ENCODE assay signal across 27 mouse cellular contexts in the genomic region with DNA sequence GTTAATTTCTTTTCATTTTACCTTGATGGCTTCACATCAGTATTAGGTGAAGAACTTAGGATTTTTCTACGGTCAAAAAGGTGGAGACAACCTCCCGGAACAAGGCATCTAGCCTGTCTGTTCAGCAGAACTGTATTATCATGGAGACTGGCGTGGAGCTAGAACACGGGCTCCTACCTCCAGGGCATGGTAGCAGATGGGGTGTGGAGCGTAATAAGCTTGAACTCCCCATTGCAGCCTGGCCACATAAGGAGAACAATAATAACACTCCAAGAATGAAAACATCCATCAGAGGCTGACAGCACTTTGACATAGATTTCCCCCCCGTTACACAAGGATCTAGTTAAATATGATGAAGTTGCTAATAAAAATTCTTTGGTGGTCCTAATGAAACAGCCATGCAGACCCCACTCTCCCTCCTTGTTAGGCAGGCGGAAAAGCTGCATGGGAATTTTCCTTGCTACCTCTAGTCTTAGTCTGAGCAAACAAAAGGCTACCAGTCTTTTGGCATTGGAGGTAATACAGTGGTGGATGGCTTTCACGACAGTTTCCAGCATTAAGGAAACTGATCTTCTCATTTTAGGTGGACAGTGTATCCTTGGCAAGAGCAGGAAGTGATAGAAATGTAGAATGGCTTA.
DNase-seq lines count a peak whose midpoint lies in the region; ATAC-seq lines count a peak whose summit lies in the region.
"Had no signal": no experiment of that assay in that cellular context is flagged by ENCODE, and none has a peak within 500 bp of the region (broad histone marks: within the 10 kb centered on the region; RNA-seq: fewer than 3 reads in every experiment).

No protein-coding gene starts in this region.

- H3K4me2 ChIP-seq in midbrain, embryonic 11.5 days: no peak overlapping the region
- H3K4me2 ChIP-seq in midbrain, embryonic 13.5 days (replicated peaks): no peak overlapping the region
- H3K4me2 ChIP-seq in hindbrain, embryonic 16.5 days (ENCODE audit: low read length): no peak overlapping the region
- H3K4me2 ChIP-seq in neural tube, embryonic 14.5 days (ENCODE audit: low read depth, low read length): no peak overlapping the region
- H3K4me2 ChIP-seq: embryonic facial prominence, embryonic 12.5 days had no signal

- ATAC-seq in midbrain, embryonic 11.5 days (ENCODE audit: low FRiP score): no peak
- ATAC-seq in midbrain, embryonic 13.5 days: no peak
- peak; percentile 41; the same call in 1 of the 2 replicates for ATAC-seq in hindbrain, embryonic 16.5 days
- ATAC-seq in neural tube, embryonic 14.5 days (ENCODE audit: low read depth): peak; percentile 88
- ATAC-seq: forebrain, embryonic 14.5 days; intestine, postnatal 0 days; Patski had no signal

- no peak overlapping the region for H3K4me3 ChIP-seq in midbrain, embryonic 11.5 days (ENCODE audit: low read depth, low read length)
- no peak overlapping the region for H3K4me3 ChIP-seq in midbrain, embryonic 13.5 days (replicated peaks)
- H3K4me3 ChIP-seq in hindbrain, embryonic 16.5 days (ENCODE audit: low read length): no peak overlapping the region
- H3K4me3 ChIP-seq in neural tube, embryonic 14.5 days (ENCODE audit: low read depth, low read length): no peak overlapping the region
- H3K4me3 ChIP-seq: embryonic facial prominence, embryonic 12.5 days; gastrocnemius, adult 2 months; layer of hippocampus, adult 2 months; midbrain, embryonic 10.5 days; myocyte had no signal

- no peaks in the 10 kb centered on the region for H3K36me3 ChIP-seq in midbrain, embryonic 11.5 days (ENCODE audit: control insufficient read depth, insufficient read depth, low read length)
- no peaks in the 10 kb centered on the region for H3K36me3 ChIP-seq in midbrain, embryonic 13.5 days
- H3K36me3 ChIP-seq in hindbrain, embryonic 16.5 days (ENCODE audit: control insufficient read depth, insufficient read depth, low read length): no peaks in the 10 kb centered on the region
- H3K36me3 ChIP-seq in neural tube, embryonic 14.5 days (ENCODE audit: control insufficient read depth, insufficient read depth, low read length): no peaks in the 10 kb centered on the region
- H3K36me3 ChIP-seq: embryonic facial prominence, embryonic 12.5 days; midbrain, embryonic 10.5 days had no signal

- no peak overlapping the region for H3K9ac ChIP-seq in midbrain, embryonic 11.5 days (ENCODE audit: low read length)
- no peak overlapping the region for H3K9ac ChIP-seq in midbrain, embryonic 13.5 days (replicated peaks)
- no peak overlapping the region for H3K9ac ChIP-seq in hindbrain, embryonic 16.5 days (ENCODE audit: low read depth, low read length)
- H3K9ac ChIP-seq in neural tube, embryonic 14.5 days (replicated peaks; ENCODE audit: low read depth, low read length): no peak overlapping the region
- H3K9ac ChIP-seq: embryonic facial prominence, embryonic 12.5 days; liver, embryonic 14.5 days had no signal

- peaks cover 3% of the 10 kb centered on the region; the same call in 1 of the 2 replicates for H3K4me1 ChIP-seq in midbrain, embryonic 11.5 days (ENCODE audit: control insufficient read depth, insufficient read depth, low read length)
- peaks cover 14% of the 10 kb centered on the region for H3K4me1 ChIP-seq in midbrain, embryonic 13.5 days (replicated peaks)
- peaks cover 4% of the 10 kb centered on the region; the same call in 1 of the 2 replicates for H3K4me1 ChIP-seq in hindbrain, embryonic 16.5 days (ENCODE audit: control insufficient read depth, insufficient read depth, low read depth, low read length)
- H3K4me1 ChIP-seq in neural tube, embryonic 14.5 days (ENCODE audit: control insufficient read depth, insufficient read depth, low read length): peaks cover 15% of the 10 kb centered on the region; the same call in 1 of the 2 replicates

- DNase-seq in embryo, embryonic 10.5 days (ENCODE audit: low spot score): peak; percentile 35
- no peak for DNase-seq in embryo, embryonic 10 days (ENCODE audit: low spot score)
- peak; percentile 12 for DNase-seq in midbrain, embryonic 11.5 days (ENCODE audit: low spot score, missing footprints)
- DNase-seq in kidney, postnatal 10 days: no peak
- no peak for DNase-seq in spleen, postnatal 4 days (ENCODE audit: low spot score in 2 of 2)
- DNase-seq: adrenal gland, postnatal 10 days; cerebellum, adult 11 months; embryo, embryonic 11 days; gastrocnemius, adult 2 months; heart, postnatal 14 days; kidney, adult 9 months; kidney, postnatal 25 days; liver; lung, adult 2 months; lung, postnatal 10 days; thymus, postnatal 4 days had no signal

- no peak overlapping the region for H3K27ac ChIP-seq in midbrain, embryonic 11.5 days (ENCODE audit: low read depth, low read length)
- no peak overlapping the region for H3K27ac ChIP-seq in midbrain, embryonic 13.5 days
- H3K27ac ChIP-seq in hindbrain, embryonic 16.5 days (ENCODE audit: low read depth, low read length): no peak overlapping the region
- peak overlapping the region; percentile 18; the same call in 1 of the 2 replicates for H3K27ac ChIP-seq in neural tube, embryonic 14.5 days (ENCODE audit: low read depth, low read length)
- H3K27ac ChIP-seq: embryonic facial prominence, embryonic 12.5 days; gastrocnemius, adult 2 months; layer of hippocampus, adult 2 months; liver, embryonic 14.5 days; midbrain, embryonic 10.5 days had no signal

- no peaks in the 10 kb centered on the region for H3K9me3 ChIP-seq in midbrain, embryonic 11.5 days (ENCODE audit: control insufficient read depth, low read length)
- no peaks in the 10 kb centered on the region for H3K9me3 ChIP-seq in midbrain, embryonic 13.5 days
- no peaks in the 10 kb centered on the region for H3K9me3 ChIP-seq in hindbrain, embryonic 16.5 days (ENCODE audit: control insufficient read depth, low read length)
- no peaks in the 10 kb centered on the region for H3K9me3 ChIP-seq in neural tube, embryonic 14.5 days (ENCODE audit: control insufficient read depth, low read length)
- H3K9me3 ChIP-seq: embryonic facial prominence, embryonic 12.5 days; midbrain, embryonic 10.5 days had no signal

- WGBS in midbrain, embryonic 11.5 days: 81% methylated on average over 8 of the region's 8 CpGs
- 65% methylated on average over 8 of the region's 8 CpGs for WGBS in midbrain, embryonic 13.5 days
- 37% methylated on average over 8 of the region's 8 CpGs for WGBS in hindbrain, embryonic 16.5 days
- 34% methylated on average over 8 of the region's 8 CpGs for WGBS in neural tube, embryonic 14.5 days

- no peaks in the 10 kb centered on the region for H3K27me3 ChIP-seq in midbrain, embryonic 11.5 days (ENCODE audit: control insufficient read depth, insufficient read depth, low read length)
- no peaks in the 10 kb centered on the region for H3K27me3 ChIP-seq in midbrain, embryonic 13.5 days
- H3K27me3 ChIP-seq in hindbrain, embryonic 16.5 days (replicated peaks; ENCODE audit: control insufficient read depth, insufficient read depth, low read length): no peaks in the 10 kb centered on the region
- no peaks in the 10 kb centered on the region for H3K27me3 ChIP-seq in neural tube, embryonic 14.5 days (ENCODE audit: control insufficient read depth, insufficient read depth, low read length)
- H3K27me3 ChIP-seq: embryonic facial prominence, embryonic 12.5 days had no signal

Comparison
In these comparisons a context has a peak if more than half of its experiments do, and no peak if none do; other contexts are left out.
1. DNase-seq: peak in embryo, embryonic 10.5 days (single experiment) and midbrain, embryonic 11.5 days (single experiment); none in embryo, embryonic 10 days (single experiment), kidney, postnatal 10 days (single experiment) and spleen, postnatal 4 days (0 of 2).
2. ATAC-seq: peak in hindbrain, embryonic 16.5 days (single experiment) and neural tube, embryonic 14.5 days (single experiment); none in midbrain, embryonic 11.5 days (single experiment) and midbrain, embryonic 13.5 days (single experiment).